Mouse (Mus musculus) hematopoietic stem cell, adult 5-6 weeks (primary cell): ENCODE measurements around the gene Ppp1r37. TPM values are rescaled to one million over a fixed set of nuclear protein-coding genes. Genes with fewer than 3 reads are reported as not detected.
"Not testable (repeated sequence)": the region's sequence is repeated elsewhere in the genome, so short reads cannot be mapped to it uniquely, and the experiment has no call there.

Experiments used
- ATAC-seq, 2 experiments: fragments of 125-278 bp in 1 of 2; replicated peaks in 1 of 2; 2 replicates each; pipeline ENCODE4 v1.8.0; 2016 to 2017; ENCODE audit warnings: inconsistent platforms in 2 of 2, mild to moderate bottlenecking in 2 of 2, moderate number of reproducible peaks in 2 of 2, low read depth in 1 of 2, moderate TSS enrichment in 1 of 2; ENCODE audit not compliant: low FRiP score in 2 of 2, poor library complexity in 2 of 2, severe bottlenecking in 2 of 2, insufficient read depth in 1 of 2, low TSS enrichment in 1 of 2
- total RNA-seq: library from RNA; stranded (forward); fragments of 172-1452, 232-1000 nt; gene quantifications from 2 replicates; pipeline ENCODE4 v1.2.3, GENCODE M21; 2017

Ppp1r37 gene
- total RNA-seq, 1 experiment from 2014 or later = 12.2 TPM

DNA sequence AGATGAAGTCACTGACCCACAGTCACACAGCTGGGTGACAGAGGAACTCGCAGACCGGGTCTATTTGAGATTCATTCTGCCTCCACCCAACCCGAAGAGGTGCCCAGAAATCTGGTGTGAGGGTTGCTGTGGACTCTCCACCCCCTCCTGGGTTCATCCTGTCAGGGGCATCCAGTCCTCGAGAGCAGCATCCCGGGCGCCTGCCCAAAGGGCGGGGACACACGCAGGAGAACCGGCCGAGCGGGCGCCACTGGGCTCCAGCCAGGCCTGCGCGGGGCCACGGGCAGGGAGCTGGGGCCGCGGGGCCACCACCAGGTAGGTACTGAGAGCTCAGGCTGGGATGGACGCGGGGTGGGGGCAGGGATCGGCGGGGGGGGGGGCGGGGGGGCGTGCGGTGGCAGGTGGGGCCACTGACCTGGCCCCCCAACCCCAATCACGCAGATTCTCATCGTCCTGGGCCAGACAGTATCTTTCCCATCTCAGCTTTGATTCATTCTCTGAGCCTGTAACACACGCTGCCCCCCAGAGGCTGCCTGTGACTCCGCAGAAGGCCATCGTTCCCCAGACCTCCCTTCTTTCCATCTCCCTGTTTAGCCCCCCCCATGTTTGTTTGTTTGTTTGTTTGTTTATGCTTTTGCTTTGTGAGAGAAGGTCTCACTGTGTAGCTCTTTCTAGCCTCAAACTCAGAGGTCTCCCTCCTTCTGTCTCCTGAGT, 45.1 kb downstream of the Ppp1r37 start, which contains the start of gene Nkpd1:
Gene Nkpd1 (plus strand): TSS at position 187 of the 714 bp plus-strand sequence.
- no peak for ATAC-seq

DNA sequence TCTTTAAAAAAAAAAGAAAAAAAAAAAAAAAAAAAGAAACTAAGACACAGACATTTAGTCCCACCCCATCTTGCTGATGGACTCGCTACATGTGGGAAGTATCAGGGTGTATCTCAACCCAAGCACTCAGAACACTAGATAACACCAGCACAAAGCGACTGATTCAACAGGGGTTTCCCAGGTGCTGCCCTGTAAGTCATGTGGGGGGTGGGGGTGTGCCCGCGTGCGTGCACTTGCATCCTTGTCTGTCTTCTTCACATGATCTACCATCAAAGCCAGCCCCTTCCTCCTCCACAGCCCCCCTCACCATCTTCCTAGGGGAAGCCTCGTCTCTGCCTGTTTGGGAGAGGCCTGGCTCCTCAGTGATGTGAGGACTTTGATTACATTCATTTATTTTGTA, 50.5 kb downstream of the Ppp1r37 start:
- no peak for ATAC-seq

DNA sequence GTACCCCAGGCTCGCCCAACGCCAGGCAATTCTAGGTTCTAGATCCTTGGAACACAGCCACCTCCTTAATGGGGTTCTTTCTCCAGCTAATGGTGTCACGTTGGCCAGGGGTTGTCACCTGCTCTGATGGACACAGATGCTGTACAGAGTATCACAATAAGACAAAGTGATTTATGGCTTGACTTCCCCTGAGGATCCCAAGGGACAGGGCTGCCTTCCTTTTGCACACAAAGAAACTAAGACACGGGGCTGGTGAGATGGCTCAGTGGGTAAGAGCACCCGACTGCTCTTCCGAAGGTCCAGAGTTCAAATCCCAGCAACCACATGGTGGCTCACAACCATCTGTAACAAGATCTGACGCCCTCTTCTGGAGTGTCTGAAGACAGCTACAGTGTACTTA, 50.9 kb downstream of the Ppp1r37 start:
- ATAC-seq = not testable (repeated sequence)

DNA sequence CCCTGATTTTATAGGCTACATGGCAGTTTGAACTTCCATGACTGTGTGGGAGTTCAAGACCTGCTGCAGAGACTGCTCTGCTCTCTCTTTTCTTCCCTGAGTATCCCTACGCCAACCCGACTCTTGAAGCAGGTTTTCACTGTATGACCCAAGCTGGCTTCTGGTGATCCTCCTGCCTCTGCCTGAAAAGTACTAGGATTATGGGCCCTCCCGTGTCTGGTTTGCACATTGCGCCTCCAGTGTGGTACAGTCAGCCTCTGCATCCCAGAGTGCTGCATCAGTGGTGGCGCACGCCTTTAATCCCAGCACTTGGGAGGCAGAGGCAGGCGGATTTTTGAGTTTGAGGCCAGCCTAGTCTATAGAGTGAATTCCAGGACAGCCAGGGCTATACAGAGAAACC, 53.1 kb downstream of the Ppp1r37 start:
- no peak for ATAC-seq

DNA sequence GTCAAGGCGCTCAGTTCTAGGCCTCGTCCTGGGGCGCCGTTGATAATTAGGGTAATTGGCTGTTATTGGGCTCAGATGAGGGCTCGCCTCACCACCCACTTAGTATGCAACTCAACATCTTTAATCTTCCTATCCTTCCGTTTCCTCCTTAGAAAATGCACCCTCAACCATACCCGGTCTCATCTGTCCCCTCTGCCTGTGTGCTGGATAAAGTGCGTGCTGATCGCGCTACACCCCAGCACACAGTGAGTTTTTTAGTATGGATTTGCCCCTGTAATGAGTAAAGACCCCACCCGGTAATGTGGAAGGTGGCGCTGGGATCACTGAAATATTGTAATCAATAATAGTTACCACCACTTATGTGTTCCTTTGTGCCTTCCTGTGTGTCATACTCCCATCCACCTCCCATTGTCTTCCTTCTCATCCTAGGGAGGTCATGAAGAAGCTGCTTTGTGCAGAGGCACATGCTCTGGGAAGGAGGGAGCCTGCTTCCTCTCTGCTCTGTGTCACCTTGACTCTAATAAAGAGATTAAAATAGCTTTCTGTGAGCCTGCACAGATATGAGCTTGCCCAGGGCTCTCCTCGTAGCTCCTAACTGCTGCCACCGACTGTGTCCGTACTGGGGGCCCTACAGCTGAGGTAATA, 53.8 kb downstream of the Ppp1r37 start:
- ATAC-seq = no peak; a peak in 1 of 4 replicates

DNA sequence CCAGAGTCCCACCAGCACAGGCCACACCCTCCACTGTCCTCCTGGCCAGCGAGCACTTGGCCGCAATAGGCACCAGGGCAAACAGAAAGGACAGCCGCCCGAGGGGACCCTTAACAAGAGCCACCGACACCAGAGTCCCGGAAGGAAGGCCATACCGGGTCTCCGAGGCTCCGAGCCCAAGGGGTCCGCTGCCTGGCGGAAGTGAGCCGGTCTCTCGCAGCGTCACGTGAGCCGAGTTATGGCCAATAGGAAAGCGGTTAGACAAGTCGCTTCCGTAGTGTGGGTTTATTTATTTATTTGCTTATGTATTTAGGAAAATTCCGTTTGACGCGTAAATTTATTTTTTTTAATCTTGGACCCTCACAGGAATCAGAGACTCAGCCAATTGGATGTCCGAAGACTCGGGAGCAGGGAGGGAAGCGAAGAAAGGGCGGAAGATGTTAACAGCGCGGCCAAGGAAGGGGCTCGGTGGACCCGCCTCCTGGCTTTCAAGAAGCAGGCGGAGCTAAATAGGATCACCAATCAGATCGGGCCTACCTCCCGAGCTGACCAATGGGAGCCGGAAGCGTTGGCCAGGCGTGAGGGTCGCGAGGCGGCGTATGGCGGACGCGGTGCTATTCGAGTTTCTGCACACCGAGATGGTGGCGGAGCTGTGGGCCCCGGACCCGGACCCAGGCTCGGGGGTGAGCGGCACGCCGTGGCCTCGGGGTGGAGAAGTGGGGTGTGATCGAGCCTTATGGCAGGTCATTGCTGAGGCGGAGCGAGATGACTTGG, 54.5 kb downstream of the Ppp1r37 start, which contains the start of the genes Bloc1s3 and Trappc6a:
Gene Bloc1s3 (minus strand): TSS at position 218 of the 774 bp plus-strand sequence.
Gene Trappc6a (plus strand): TSS at position 246 of the 774 bp plus-strand sequence.
- peak; percentile 96 for ATAC-seq

DNA sequence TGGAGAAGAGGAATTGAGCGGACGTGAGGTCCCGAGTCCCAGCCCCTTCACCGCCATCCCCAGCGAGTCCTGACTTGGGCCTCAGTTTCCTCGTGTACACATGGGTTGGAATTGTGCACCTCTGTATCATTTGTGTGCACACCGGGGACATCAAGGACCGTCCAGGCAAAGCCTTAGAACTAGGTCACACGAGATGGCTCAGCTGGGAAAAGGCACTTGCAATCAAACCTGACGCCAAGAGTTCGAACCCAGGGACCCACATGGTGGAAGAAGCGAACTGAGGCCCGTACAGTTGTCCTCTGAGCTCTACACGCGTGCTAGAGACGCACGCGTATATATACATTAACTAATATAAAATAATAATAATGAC, 55.3 kb downstream of the Ppp1r37 start:
- no peak for ATAC-seq

DNA sequence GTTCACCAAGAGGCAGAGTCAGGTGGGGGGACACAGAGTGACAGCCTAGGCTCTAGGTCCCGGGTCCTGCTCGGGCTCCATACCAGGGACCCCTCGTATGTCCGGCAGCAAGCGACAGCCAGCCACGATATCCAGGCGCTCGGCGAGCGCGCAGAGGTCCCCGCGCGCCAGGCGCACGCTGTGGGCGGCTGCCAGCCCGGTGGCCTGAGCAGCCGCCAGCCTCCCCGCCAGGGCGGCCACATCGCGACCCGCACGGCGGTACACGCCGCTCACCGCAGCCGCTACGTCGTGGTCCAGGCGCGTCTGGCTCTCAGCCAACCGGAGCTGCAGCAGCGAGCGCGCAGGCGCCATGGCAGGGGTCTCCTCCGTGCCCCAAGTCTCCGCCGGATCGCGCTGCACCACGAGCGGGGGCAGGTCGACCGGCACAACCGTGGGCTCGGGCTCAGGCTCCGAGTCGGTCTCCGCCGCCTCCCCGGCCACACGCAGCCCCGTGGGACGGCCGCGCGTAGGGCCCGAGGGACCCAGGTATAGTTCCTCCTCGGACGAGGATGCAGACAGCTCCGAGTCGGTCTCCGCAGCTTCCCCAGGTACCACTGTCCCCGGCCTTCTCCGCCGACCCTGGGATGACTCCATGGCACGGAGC, 55.8 kb downstream of the Ppp1r37 start:
- ATAC-seq = no peak

DNA sequence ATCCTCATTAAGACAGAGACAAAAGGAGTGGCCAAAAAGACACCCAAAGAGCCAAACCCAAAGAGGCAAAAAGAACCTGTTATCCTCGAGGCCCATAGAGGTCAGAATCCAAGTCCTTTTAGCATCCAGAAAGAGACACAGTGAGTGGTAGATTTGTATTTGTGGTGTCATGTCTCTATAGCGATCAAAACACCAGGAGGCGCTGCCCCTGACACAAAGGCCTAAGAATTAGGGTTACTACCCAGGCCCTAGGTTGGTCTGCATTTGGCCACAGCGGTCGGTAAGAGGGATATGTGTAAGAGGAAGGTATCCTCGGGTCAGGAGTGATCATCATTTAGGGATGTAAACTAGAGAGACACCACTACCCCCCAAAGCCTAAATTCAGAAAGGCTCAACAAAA, 56.5 kb downstream of the Ppp1r37 start:
- no peak for ATAC-seq

DNA sequence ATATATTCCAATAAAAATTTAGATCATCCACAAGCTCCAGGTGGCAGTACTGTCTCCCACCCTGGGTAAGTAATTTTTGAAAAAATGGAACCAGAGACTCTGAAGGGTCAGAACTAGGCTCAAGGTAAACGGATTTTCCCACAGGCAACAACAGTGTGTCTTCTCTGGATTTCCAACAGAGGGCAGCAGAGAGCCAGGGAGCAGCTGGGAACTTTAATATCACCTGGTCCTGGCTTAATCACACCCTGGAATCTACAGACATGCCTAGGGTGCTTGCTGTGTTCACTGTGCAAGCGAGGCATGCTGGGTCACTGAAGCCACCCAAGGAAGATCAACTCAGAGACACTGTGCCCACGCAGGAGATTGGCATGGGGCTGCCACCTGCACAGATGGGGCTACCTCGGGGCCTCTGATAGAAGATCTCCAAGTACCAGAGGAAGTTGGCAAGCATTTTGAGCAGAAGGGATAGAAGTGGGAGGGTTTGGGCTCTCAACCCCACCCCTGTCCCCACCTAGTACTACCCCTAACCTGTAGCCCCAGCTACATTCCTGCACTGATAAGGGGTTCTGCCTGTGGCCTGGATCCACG, 59.3 kb downstream of the Ppp1r37 start:
- no peak for ATAC-seq

DNA sequence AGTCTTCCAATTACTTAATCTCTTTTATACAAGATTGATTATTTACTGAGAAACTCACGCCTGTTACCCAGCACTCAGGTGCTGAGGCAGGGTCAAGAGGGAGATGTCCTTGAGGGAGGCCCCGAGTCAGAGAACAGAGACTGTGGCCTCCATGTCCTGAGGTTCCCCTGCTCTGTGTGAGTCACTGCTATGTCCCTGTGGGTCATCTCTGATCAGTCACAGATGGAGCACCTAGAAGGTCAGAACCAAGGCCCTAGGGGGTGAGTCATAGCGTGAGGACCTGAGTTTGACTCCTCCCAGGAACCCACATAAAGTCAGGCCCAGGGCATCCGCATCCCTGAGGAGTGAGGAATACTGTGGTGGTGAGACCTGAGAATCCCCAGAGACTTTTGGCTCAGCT, 61.2 kb downstream of the Ppp1r37 start:
- no peak for ATAC-seq

DNA sequence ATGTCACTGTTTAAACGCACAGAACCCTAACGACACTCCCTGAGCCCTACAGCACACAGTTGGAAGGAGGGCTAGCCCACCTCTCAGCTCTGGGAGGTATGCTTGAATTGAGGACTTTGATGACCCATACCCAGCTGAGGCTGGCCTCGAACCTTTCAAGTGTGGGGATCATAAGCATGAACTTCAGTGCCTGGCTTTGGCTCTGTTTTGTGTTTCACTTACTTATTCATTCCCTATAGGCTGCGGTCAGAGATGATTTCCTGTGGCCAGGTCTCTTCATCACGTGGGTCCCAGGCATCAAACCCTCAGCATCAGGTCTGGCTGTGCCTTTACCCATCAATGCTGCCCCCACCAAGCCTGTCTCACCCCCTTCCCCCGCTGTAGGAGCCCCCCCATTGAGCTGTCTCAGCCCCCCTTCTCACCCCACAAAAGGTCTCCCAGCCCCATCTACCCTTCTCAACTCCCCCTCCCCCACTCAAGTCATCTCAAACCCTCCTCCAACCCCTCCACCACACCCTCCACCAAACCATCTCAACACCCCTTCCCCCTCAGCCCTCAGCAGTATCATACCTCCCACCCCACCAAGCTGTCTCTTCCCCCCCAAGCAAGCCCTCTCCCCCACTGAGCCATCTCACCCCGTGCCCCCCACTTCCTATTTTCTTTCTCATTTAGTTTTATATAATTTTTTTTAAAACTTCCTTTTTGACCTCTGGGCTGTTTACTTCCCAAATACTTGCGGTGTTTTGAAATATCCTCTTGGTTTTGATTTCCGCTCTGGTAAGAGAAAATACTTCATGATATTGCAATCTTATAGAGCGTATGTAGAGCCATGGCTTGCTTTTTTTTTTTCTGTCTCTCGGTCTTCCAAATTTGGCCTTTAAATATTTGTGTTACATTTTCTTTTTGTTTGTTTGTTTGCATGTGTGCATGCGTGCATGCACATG, 62.2 kb downstream of the Ppp1r37 start:
- ATAC-seq = peak; percentile 47 to 54

DNA sequence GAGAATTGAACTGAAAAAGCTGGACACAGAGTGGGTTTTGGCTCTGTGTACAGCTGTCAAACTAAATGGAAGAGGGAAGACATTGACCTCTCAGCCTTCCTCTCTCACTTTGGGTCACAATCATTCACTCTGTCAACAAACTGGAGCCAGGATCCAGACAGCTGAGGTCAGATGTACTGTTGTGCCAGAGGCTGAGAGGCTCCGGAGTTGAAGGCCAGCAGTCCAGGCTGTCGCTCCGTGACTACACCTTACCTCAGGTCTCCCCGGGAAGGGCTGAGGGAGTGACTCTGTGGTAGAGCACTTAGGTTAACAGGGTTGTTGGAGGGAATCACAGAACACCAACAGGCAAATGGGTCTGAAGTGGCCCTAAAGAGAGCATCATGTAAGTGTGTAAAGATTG, 64.5 kb downstream of the Ppp1r37 start:
- ATAC-seq = no peak

DNA sequence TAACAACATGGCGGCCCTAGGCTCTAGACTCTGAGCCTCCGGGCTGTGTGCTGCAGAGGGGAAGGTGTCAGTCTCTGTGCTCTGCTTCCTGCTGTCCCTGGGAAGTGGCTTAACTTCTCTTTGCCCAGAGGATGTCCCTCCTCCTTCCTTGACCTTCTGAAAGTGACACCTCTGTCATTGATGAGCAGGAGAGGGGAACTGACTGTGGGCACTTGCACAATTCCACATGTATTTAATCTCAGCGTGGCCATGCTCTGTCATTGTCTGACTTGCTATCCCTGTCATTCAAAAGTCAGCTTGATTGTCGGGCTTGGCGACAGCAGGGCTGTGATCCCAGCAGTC, 66.7 kb downstream of the Ppp1r37 start:
- no peak; a peak in 1 of 4 replicates for ATAC-seq

DNA sequence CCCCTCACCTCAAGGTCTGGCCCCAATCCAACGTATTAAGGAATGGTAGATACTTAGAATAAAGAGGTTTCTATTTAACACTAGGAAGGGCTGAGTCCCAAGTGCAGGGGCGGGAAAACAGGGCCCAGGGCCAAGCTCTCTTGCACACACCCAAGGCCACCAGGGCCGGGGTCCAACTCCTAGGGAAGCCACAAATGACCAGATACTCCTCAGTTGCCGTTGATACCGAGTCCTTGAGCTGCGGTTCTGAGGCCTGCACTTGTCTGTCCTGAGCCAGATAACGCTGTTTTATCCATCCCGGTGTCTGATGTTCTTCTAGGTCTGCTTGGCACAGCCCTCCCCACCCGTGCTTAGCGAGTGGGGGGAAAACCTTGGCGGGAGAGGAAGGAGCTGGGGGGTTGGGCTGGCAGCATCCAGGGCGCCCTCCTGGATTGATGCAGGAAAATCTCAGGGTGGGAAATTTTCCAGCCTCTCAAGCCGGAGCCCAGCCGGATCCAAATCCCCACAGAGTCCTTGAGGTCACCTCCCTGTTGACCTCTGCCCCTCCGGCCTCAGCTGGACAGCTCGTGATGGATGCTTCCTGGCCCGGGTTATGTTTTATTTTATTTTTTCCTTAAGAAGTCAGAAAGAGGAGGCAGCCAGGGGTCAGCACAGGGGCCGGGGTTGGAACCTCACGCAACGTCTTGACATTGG, 67.2 kb downstream of the Ppp1r37 start:
- no peak for ATAC-seq
